Mouse (Mus musculus): ENCODE data around the gene Ifna5.

DNA sequence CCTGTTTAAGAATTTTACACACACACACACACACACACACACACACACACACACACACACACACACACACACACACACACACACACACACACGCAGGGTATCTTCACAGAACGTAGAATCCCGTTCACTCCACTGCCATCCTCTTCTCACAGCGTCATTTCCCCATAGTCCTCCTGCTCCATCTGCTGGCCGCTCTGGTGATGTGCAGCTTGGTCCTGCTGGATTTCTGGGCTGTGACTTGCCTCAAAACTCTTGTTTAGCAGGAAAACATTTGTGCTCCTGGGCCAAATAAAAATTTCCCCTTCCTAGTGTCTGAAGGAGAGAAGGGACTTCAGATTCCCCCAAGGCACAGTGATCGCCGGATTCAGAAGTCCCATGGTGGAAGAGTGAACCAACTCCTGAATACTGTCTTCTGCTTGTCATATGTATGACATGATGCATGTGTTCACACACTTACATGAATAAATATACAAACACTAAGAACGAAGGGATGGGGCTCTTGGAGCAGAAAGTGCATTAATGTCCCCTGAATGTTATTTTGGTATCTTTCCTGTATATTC is 32.1 kb downstream of the Ifna5 start:
- no peak for TF ChIP-seq POLR2A (IDR thresholded peaks at IDR 0.05; ENCODE audit: borderline replicate concordance, extremely low read depth, insufficient read depth, insufficient read length, poor library complexity, severe bottlenecking)
- peak; percentile 93 for TF ChIP-seq CTCF (IDR thresholded peaks at IDR 0.05; ENCODE audit: borderline replicate concordance, extremely low read depth, insufficient read depth, insufficient read length)
